Mouse (Mus musculus) neural tube, embryonic 11.5 days (tissue): ENCODE results near the gene Cyp2d9. TPM values are rescaled to one million over a fixed set of nuclear protein-coding genes. Genes with fewer than 3 reads are reported as not detected.
"Not testable (repeated sequence)": the region's sequence is repeated elsewhere in the genome, so short reads cannot be mapped to it uniquely, and the experiment has no call there.

Experiments used
- ATAC-seq: fragments of 200-750 bp; cut with Nextera tagmentation; 2 replicates; pipeline ENCODE4 v1.8.0; 2017; ENCODE audit warnings: moderate number of reproducible peaks, mild to moderate bottlenecking, moderate TSS enrichment, moderate library complexity; ENCODE audit not compliant: insufficient read depth, low FRiP score, low TSS enrichment
- DNase-seq: peaks from one replicate; pipeline ENCODE4 v3.0.0-alpha.2; 2015; ENCODE audit warnings: low spot score
- H3K27ac ChIP-seq: fragments of 300-500 bp; sonication (generic); 2 replicates; pipeline ENCODE4 v1.5.1; 2014; ENCODE audit warnings: low read depth, mild to moderate bottlenecking, low read length
- H3K27me3 ChIP-seq: fragments of 300-500 bp; sonication (generic); 2 replicates; pipeline ENCODE4 v1.6.1; 2014; ENCODE audit warnings: mild to moderate bottlenecking, low read length, mixed read lengths; ENCODE audit not compliant: control insufficient read depth, insufficient read depth
- H3K36me3 ChIP-seq: fragments of 300-500 bp; sonication (generic); 2 replicates; pipeline ENCODE4 v1.6.1; 2014; ENCODE audit warnings: mild to moderate bottlenecking, low read length, moderate library complexity, mixed read lengths; ENCODE audit not compliant: control insufficient read depth, insufficient read depth
- H3K4me1 ChIP-seq: fragments of 300-500 bp; sonication (generic); 2 replicates; pipeline ENCODE4 v1.6.1; 2014; ENCODE audit warnings: low read length, mixed read lengths; ENCODE audit not compliant: control insufficient read depth, insufficient read depth
- H3K4me2 ChIP-seq: fragments of 300-500 bp; sonication (generic); 2 replicates; pipeline ENCODE4 v1.6.1; 2014; ENCODE audit warnings: low read depth, mild to moderate bottlenecking, moderate library complexity
- H3K4me3 ChIP-seq: fragments of 300-500 bp; sonication (generic); 2 replicates; pipeline ENCODE4 v1.5.1; 2014; ENCODE audit warnings: low read depth, low read length
- H3K9ac ChIP-seq: fragments of 300-500 bp; sonication (generic); 2 replicates; pipeline ENCODE4 v1.6.1; 2014; ENCODE audit warnings: mild to moderate bottlenecking, low read length
- H3K9me3 ChIP-seq: fragments of 300-500 bp; sonication (generic); 2 replicates; pipeline ENCODE4 v1.6.1; 2016; ENCODE audit warnings: low read length; ENCODE audit not compliant: control insufficient read depth
- WGBS: fragments of 180-500 bp; shearing (Covaris S2); extraction: QIAGEN DNeasy Blood & Tissue Kit; methylation state at CpG from one replicate; pipeline ENCODE4 v1.1.7; 2014; 5-methylcytosine and 5-hydroxymethylcytosine counted together
- polyA plus RNA-seq: library from polyadenylated mRNA; unstranded; fragments of >200 nt; fragmentation: Nextera tagmentation; extraction: Ambion mirVana; gene quantifications from 2 replicates; pipeline ENCODE4 v1.2.1, GENCODE M21; 2014

The Cyp2d9 gene
- polyA plus RNA-seq, result not detected in 2 replicates

GRCm38 (mm10) chr15:82433137-82433536 is at the start of gene Cyp2d9:
Cyp2d9 (plus strand) TSS chr15:82433437.
- no peak within 1 kb of the TSS for H3K4me2 ChIP-seq
- H3K27me3 ChIP-seq, result no peaks in the 10 kb centered on the region
- H3K9me3 ChIP-seq, result no peaks in the 10 kb centered on the region
- H3K36me3 ChIP-seq, result no peaks in the 10 kb centered on the region
- no peak within 1 kb of the TSS for H3K4me3 ChIP-seq
- H3K27ac ChIP-seq, result no peak within 1 kb of the TSS
- no peak within 1 kb of the TSS for H3K9ac ChIP-seq
- H3K4me1 ChIP-seq, result no peaks in the 10 kb centered on the region
- ATAC-seq (no peak), DNase-seq (no peak)

- WGBS, result 94% methylated on average over 2 of the region's 2 CpGs
- ATAC-seq, result no peak
Observed at GRCm38 (mm10) chr15:82385729-82386128, 47.5 kb upstream of the Cyp2d9 start.

GRCm38 (mm10) chr15:82389916-82390315 is 43.3 kb upstream of the Cyp2d9 start:
- not testable (repeated sequence) for ATAC-seq, H3K4me2 ChIP-seq, H3K27me3 ChIP-seq, H3K9me3 ChIP-seq, H3K27ac ChIP-seq, H3K36me3 ChIP-seq, H3K4me1 ChIP-seq, DNase-seq, H3K4me3 ChIP-seq, H3K9ac ChIP-seq
- WGBS, result 86% methylated on average over 10 of the region's 10 CpGs

More at GRCm38 (mm10) chr15:82385729-82386128, 47.5 kb upstream of the Cyp2d9 start:
- no peak overlapping the region for H3K4me2 ChIP-seq
- no peaks in the 10 kb centered on the region for H3K36me3 ChIP-seq
- H3K9me3 ChIP-seq, result no peaks in the 10 kb centered on the region
- no peaks in the 10 kb centered on the region for H3K4me1 ChIP-seq
- H3K9ac ChIP-seq, result no peak overlapping the region
- DNase-seq, result no peak
- H3K27me3 ChIP-seq, result no peaks in the 10 kb centered on the region
- H3K27ac ChIP-seq, result no peak overlapping the region
- H3K4me3 ChIP-seq, result no peak overlapping the region

GRCm38 (mm10) chr15:82393922-82394321 is 39.3 kb upstream of the Cyp2d9 start, which contains the start of gene Cyp2d11:
Cyp2d11 (minus strand) TSS chr15:82394022.
- WGBS, result 72% methylated on average over 2 of the region's 2 CpGs
- not testable (repeated sequence) for H3K27me3 ChIP-seq, H3K36me3 ChIP-seq, H3K9ac ChIP-seq, H3K9me3 ChIP-seq, H3K4me1 ChIP-seq, ATAC-seq, DNase-seq, H3K4me3 ChIP-seq, H3K27ac ChIP-seq, H3K4me2 ChIP-seq

- DNase-seq, ATAC-seq, H3K36me3 ChIP-seq, H3K4me1 ChIP-seq, H3K4me2 ChIP-seq, H3K27me3 ChIP-seq, H3K27ac ChIP-seq, H3K4me3 ChIP-seq, H3K9ac ChIP-seq, H3K9me3 ChIP-seq: not testable (repeated sequence)
- WGBS, result 85% methylated on average over 3 of the region's 3 CpGs
Observed at GRCm38 (mm10) chr15:82395955-82396354, 37.3 kb upstream of the Cyp2d9 start.

- no peak overlapping the region for H3K9ac ChIP-seq
- H3K4me3 ChIP-seq, result no peak overlapping the region
- WGBS, result 25% methylated on average over 2 of the region's 2 CpGs
- no peak overlapping the region for H3K4me2 ChIP-seq
- H3K9me3 ChIP-seq, result no peaks in the 10 kb centered on the region
- ATAC-seq, result no peak
- H3K36me3 ChIP-seq, result no peaks in the 10 kb centered on the region
- no peak overlapping the region for H3K27ac ChIP-seq
- no peaks in the 10 kb centered on the region for H3K27me3 ChIP-seq
- DNase-seq, result no peak
- no peaks in the 10 kb centered on the region for H3K4me1 ChIP-seq
Observed at GRCm38 (mm10) chr15:82401516-82401915, 31.7 kb upstream of the Cyp2d9 start.

GRCm38 (mm10) chr15:82402106-82402505 is 31.1 kb upstream of the Cyp2d9 start:
- no peaks in the 10 kb centered on the region for H3K4me1 ChIP-seq
- H3K9ac ChIP-seq, result no peak overlapping the region
- H3K27ac ChIP-seq, result no peak overlapping the region
- ATAC-seq (no peak), DNase-seq (no peak)
- H3K9me3 ChIP-seq, result no peaks in the 10 kb centered on the region
- H3K4me2 ChIP-seq, result no peak overlapping the region
- no peaks in the 10 kb centered on the region for H3K27me3 ChIP-seq
- no peak overlapping the region for H3K4me3 ChIP-seq
- no peaks in the 10 kb centered on the region for H3K36me3 ChIP-seq

GRCm38 (mm10) chr15:82402741-82403140 is 30.5 kb upstream of the Cyp2d9 start:
- 81% methylated on average over 6 of the region's 6 CpGs for WGBS
- H3K27ac ChIP-seq, result no peak overlapping the region
- ATAC-seq, result no peak
- no peaks in the 10 kb centered on the region for H3K4me1 ChIP-seq
- no peak overlapping the region for H3K9ac ChIP-seq
- DNase-seq, result no peak
- H3K4me2 ChIP-seq, result no peak overlapping the region
- H3K27me3 ChIP-seq, result no peaks in the 10 kb centered on the region
- H3K9me3 ChIP-seq, result no peaks in the 10 kb centered on the region
- H3K36me3 ChIP-seq, result no peaks in the 10 kb centered on the region
- H3K4me3 ChIP-seq, result no peak overlapping the region

- no peak overlapping the region for H3K4me3 ChIP-seq
Observed at GRCm38 (mm10) chr15:82403606-82404005, 29.6 kb upstream of the Cyp2d9 start.

More at GRCm38 (mm10) chr15:82403606-82404005, 29.6 kb upstream of the Cyp2d9 start:
- Histone ChIP-seq H3K9me3 (no peaks in the 10 kb centered on the region), H3K27ac (no peak overlapping the region), H3K27me3 (no peaks in the 10 kb centered on the region), H3K4me2 (no peak overlapping the region), H3K9ac (no peak overlapping the region), H3K4me1 (no peaks in the 10 kb centered on the region), H3K36me3 (no peaks in the 10 kb centered on the region)
- 93% methylated on average over 9 of the region's 9 CpGs for WGBS
- no peak for DNase-seq
- ATAC-seq, result no peak
